ENCODE assay signal across 7 mouse cellular contexts in genomic region chr2:166324954-166325353, GRCm38 (mm10).
A peak's percentile ranks its signal among the peaks of the same experiment; 100 is the strongest.
DNase-seq lines count a peak whose midpoint lies in the region; ATAC-seq and TF ChIP-seq lines count a peak whose summit lies in the region.

No protein-coding gene starts in this region.

- H3K4me3 ChIP-seq in hindbrain, embryonic 10.5 days = no peak overlapping the region
- no peak overlapping the region for H3K4me3 ChIP-seq in hindbrain, postnatal 0 days (ENCODE audit: low read length)
- no peak overlapping the region for H3K4me3 ChIP-seq in neural tube, embryonic 12.5 days
- H3K4me3 ChIP-seq in intestine, embryonic 16.5 days (ENCODE audit: low read length) = no peak overlapping the region

- H3K9me3 ChIP-seq in hindbrain, embryonic 10.5 days = no peaks in the 10 kb centered on the region
- no peaks in the 10 kb centered on the region for H3K9me3 ChIP-seq in hindbrain, postnatal 0 days (ENCODE audit: low read length)
- no peaks in the 10 kb centered on the region for H3K9me3 ChIP-seq in neural tube, embryonic 12.5 days
- H3K9me3 ChIP-seq in intestine, embryonic 16.5 days (ENCODE audit: control insufficient read depth, low read length) = no peaks in the 10 kb centered on the region

- H3K4me1 ChIP-seq in hindbrain, embryonic 10.5 days (replicated peaks) = peaks cover 48% of the 10 kb centered on the region
- peaks cover 5% of the 10 kb centered on the region for H3K4me1 ChIP-seq in hindbrain, postnatal 0 days (ENCODE audit: insufficient read depth, low read length)
- peaks cover 43% of the 10 kb centered on the region for H3K4me1 ChIP-seq in neural tube, embryonic 12.5 days
- H3K4me1 ChIP-seq in intestine, embryonic 16.5 days (ENCODE audit: control insufficient read depth, insufficient read depth, low read length) = peaks cover 18% of the 10 kb centered on the region

- TF ChIP-seq CTCF in hindbrain, postnatal 0 days (IDR thresholded peaks at IDR 0.05; ENCODE audit: low read depth) = no peak

- DNase-seq in hindbrain, embryonic 10.5 days (ENCODE audit: low spot score) = no peak
- no peak for DNase-seq in hindbrain, postnatal 0 days (ENCODE audit: low spot score)
- no peak for DNase-seq in neural tube, embryonic 10.5 days (ENCODE audit: extremely low spot score, low spot score)
- DNase-seq in adipocyte (ENCODE audit: low spot score) = no peak
- DNase-seq in thymus, adult 18-20 months = no peak

- H3K27ac ChIP-seq in hindbrain, embryonic 10.5 days = peak overlapping the region; percentile 42
- H3K27ac ChIP-seq in hindbrain, postnatal 0 days = no peak overlapping the region
- H3K27ac ChIP-seq in neural tube, embryonic 12.5 days = peak overlapping the region; percentile 5; the same call in 1 of the 2 replicates
- H3K27ac ChIP-seq in intestine, embryonic 16.5 days (ENCODE audit: low read length) = peak overlapping the region; percentile 59

- no peaks in the 10 kb centered on the region for H3K36me3 ChIP-seq in hindbrain, embryonic 10.5 days
- no peaks in the 10 kb centered on the region for H3K36me3 ChIP-seq in hindbrain, postnatal 0 days (ENCODE audit: insufficient read depth, low read length)
- no peaks in the 10 kb centered on the region for H3K36me3 ChIP-seq in neural tube, embryonic 12.5 days
- H3K36me3 ChIP-seq in intestine, embryonic 16.5 days (ENCODE audit: control insufficient read depth, insufficient read depth, low read length) = no peaks in the 10 kb centered on the region

- no peak overlapping the region for H3K4me2 ChIP-seq in hindbrain, postnatal 0 days (ENCODE audit: low read depth, low read length)
- no peak overlapping the region for H3K4me2 ChIP-seq in neural tube, embryonic 12.5 days (replicated peaks)
- no peak overlapping the region for H3K4me2 ChIP-seq in intestine, embryonic 16.5 days (ENCODE audit: low read depth, low read length)

- WGBS in hindbrain, embryonic 10.5 days = 71% methylated on average over 3 of the region's 3 CpGs
- 44% methylated on average over 3 of the region's 3 CpGs for WGBS in hindbrain, postnatal 0 days
- 42% methylated on average over 3 of the region's 3 CpGs for WGBS in neural tube, embryonic 12.5 days
- WGBS in intestine, embryonic 16.5 days = 47% methylated on average over 3 of the region's 3 CpGs

- no peak overlapping the region for H3K9ac ChIP-seq in hindbrain, postnatal 0 days (replicated peaks; ENCODE audit: low read length)
- no peak overlapping the region for H3K9ac ChIP-seq in neural tube, embryonic 12.5 days
- peak overlapping the region; percentile 4; the same call in 1 of the 2 replicates for H3K9ac ChIP-seq in intestine, embryonic 16.5 days (ENCODE audit: low read depth, low read length)

- ATAC-seq in hindbrain, postnatal 0 days = no peak
- ATAC-seq in neural tube, embryonic 12.5 days (ENCODE audit: low FRiP score, low read depth) = peak; percentile 57
- ATAC-seq in intestine, embryonic 16.5 days = peak; percentile 28

- peaks cover 67% of the 10 kb centered on the region for H3K27me3 ChIP-seq in hindbrain, embryonic 10.5 days (ENCODE audit: insufficient read depth, poor library complexity, severe bottlenecking)
- H3K27me3 ChIP-seq in hindbrain, postnatal 0 days (ENCODE audit: insufficient read depth, low read length) = no peaks in the 10 kb centered on the region
- no peaks in the 10 kb centered on the region for H3K27me3 ChIP-seq in neural tube, embryonic 12.5 days (replicated peaks)
- no peaks in the 10 kb centered on the region for H3K27me3 ChIP-seq in intestine, embryonic 16.5 days (replicated peaks; ENCODE audit: control insufficient read depth, insufficient read depth, low read length)
